Mouse (Mus musculus) monocyte, adult 59 days (primary cell): ENCODE data around the gene Mtrr. TPM values are rescaled to one million over a fixed set of nuclear protein-coding genes. Genes with fewer than 3 reads are reported as not detected.

Experiments used
- total RNA-seq, 2 experiments: library from RNA; stranded (reverse); gene quantifications; one replicate each; pipeline ENCODE4 v1.2.4; 2023

Mtrr gene
- total RNA-seq, result 10 to 100 TPM in 1 of 2 experiments, 1 to 10 TPM in 1; 9.5 to 15.4 TPM

GRCm38 (mm10) chr13:68581747-68582516 lies at the start of gene Mtrr, which contains the start of gene Fastkd3:
Gene Mtrr (minus strand): TSS chr13:68582149.
Gene Fastkd3 (plus strand): TSS chr13:68582234.

DNA sequence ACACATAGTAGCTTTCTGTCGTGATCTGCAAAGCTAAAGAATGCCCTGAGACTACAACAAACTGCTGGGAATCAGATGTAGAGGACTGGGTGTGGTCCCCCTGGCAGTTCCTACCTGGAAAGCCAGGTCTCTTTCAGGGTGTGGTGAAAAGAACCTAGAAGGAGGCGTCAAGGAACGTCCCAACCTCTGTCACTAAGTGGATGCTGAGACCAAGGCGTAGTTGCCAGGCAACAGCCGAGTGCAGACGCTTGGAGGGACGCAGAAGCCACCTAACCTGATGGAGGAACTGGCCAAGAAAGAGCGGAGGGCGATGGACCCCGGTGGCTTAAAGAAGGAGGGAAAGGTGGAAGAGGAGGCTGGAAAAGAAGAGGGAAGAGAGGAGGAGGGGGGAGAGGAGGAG lies 15.2 kb upstream of the Mtrr start, which contains the start of gene 1700001L19Rik:
Gene 1700001L19Rik (plus strand): TSS at position 223 of the 400 bp plus-strand sequence.

Other genes with a start within 250 kb of the Mtrr start
- gene Fastkd3, start 85 bp upstream of the Mtrr start, total RNA-seq, result 10 to 100 TPM in 1 of 2 experiments, 1 to 10 TPM in 1; 5.8 to 10.2 TPM
- not detected for gene 1700001L19Rik, start 15.3 kb upstream of the Mtrr start, total RNA-seq